Mouse (Mus musculus): ENCODE data around the gene Crb1.
"Not testable (repeated sequence)": the region's sequence is repeated elsewhere in the genome, so short reads cannot be mapped to it uniquely, and the experiment has no call there.

Gene Crb1

DNA sequence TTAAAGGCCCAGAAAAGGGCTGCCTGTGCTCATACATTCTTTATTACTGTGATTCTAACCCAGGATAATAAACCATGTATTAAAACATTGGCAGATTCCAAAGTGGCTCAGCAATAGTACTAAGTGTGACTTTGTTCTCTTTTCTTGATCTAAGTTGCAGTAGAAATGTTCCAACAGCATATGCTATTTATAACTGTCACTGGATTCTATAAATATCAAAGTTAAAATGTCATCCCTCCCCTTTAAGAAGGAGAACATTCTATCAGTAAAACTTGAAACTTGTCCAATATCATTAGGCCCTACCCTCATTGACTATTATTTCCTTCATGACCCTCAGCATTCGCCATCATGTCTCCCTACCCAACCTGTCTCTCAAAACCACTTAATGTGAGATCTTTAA, 48.1 kb downstream of the Crb1 start:
- no peak for DNase-seq

DNA sequence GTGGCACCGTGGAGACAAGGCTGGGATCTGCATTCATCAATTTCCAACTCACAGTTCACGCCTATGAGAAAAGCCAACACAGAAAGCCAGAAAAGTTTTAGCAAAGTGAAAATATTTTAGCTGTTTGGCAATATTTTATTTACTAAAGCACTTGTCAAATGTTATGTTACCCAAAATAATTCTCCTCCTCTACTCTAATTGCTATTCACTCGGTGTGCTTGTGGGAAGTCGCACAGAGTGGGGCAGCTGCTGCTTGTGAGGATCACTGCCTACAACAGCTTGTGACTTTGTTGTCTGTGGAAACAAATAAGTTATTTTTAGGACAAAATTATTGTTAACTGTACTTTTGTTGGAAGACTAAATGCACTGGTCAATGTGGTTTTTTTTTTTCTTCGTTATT, 48.6 kb downstream of the Crb1 start:
- no peak for DNase-seq

DNA sequence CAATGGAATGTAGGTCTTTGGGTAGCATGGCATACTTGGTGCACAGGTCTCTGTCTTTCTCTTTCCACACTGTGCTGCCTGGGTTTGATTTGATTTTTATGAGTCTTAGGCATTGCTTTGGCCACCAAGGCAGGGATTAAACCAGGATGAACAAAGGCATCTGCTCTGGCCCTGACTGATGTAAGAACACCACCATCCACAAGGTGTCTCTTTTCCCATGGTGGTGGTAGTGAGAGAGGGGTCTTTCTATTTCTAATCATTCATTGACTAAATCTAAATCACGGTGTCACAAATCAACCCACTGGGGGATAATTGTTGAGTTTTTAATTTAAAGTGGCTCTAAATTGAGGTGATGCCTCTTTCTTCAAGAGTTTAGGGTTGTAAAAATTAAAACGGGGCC, 51.5 kb downstream of the Crb1 start:
- no peak for DNase-seq

DNA sequence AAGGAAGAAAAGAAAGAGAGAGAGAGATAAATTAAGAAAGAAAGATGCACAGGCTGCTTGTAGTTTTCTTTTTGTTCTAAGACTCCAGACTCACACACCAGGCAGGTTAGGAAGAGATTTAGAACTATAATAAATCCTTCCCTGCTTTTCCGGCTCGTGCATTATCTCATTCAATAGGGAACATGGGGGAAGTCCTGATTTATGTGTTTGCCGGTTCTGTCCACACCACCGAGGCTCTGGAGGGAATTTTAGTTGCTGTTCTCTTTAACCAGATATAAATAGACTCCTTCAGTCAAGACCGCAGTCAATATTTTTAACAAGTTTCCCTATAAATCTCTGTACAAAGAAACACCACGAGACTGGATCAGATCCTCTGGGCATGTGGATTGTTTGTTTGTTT, 57.1 kb downstream of the Crb1 start:
- DNase-seq: peak; percentile 5 to 34

DNA sequence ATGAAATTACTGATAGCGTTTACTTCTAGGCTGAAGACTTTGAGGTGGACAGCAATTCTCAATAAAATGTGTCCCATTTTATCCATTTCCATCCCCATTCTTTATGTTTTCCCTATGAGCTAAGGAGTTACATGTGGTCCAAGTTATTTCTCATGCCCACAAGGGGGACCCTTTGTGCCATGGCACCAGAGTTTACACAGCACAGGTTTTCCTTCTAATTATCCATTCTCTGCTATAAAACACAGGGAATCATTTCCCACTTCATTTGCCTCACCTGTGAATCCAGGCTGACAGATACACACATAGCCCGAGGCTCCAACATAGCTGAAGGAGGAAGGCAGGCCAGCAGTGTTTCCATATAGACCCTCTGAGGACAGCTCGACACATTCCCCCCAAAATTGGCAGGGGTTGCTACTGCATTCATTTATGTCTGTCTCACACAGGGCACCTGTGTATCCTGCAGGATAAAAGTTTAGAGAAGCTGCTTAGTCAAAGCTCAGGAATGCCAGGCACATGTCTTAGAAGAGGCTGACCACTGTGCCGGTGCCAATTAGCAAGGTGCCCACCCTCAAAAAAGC, 62.5 kb downstream of the Crb1 start:
- DNase-seq: peak; percentile 4 to 13

DNA sequence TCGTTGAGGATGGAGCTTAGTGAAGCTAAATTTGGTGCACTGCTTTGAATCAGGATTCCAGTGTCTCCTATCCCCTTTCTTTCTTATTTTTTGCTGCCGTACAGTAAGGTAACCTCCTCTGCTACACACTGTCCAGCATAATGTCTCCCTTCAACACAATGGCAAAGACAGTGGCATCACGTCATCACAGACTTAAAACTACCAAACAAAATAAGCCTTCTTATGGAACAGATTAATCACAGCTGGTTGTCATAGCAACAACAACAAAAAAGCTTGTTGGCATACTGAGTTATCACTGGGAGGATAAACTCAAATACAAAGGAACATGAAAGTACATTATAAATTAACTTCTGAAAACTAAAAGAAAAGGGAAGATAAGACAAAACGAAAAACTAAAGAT, 68.0 kb downstream of the Crb1 start:
- DNase-seq: no peak

DNA sequence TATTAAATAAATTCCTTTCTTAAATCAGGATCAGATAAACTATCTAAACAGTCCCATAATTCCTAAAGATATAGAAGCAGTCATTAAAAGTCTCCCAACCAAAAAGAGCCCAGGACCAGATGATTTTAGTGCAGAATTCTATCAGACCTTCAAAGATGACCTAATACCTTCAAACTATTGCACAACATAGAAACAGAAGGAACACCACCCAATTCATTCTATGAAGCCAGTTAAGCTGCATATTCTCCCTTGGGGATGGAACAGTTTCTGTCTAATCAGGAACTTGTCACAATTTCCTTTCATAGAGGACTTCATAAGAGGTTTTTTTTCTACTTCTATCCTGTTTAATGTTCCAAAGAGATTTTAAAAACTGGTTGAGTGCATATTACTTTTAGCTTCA, 74.4 kb downstream of the Crb1 start:
- not testable (repeated sequence) for DNase-seq

DNA sequence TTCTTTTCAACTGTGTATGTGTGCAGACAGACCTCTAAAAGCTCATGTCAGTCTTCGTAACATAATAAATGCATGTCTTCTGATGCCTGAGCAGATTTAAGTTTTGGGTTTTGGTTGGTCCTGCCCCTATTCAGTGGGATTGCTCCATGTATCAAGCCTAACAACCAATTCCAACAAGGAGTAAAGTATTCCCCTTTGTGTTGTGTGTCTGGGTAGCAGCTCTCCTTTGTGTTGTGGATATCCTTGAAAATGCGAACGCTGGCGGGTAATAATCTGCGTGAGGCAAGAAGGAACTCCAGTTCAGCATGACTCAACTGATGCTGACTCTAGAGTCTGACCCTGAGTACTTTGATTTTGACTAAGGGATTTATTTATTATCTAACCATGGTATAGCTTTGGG, 75.1 kb downstream of the Crb1 start:
- DNase-seq: no peak

DNA sequence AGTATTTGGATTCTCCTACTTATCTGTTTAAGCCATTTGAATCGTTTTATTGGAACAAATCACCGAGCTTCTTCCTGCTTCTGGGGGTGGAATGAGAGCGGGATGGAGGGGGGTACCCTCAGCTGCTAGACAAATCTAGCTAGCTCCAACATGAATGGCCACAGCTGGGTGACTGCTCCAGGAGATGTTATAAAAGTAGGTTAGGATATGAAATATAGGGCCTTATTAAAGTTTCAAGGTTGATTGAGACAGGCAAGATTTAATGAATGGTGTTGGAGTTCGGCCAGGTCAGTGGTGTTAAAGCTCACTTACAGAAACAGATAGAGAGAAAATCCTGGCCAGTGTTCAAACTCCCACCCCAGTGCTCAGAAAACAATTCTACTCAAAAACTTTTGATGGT, 84.9 kb downstream of the Crb1 start:
- no peak for DNase-seq

DNA sequence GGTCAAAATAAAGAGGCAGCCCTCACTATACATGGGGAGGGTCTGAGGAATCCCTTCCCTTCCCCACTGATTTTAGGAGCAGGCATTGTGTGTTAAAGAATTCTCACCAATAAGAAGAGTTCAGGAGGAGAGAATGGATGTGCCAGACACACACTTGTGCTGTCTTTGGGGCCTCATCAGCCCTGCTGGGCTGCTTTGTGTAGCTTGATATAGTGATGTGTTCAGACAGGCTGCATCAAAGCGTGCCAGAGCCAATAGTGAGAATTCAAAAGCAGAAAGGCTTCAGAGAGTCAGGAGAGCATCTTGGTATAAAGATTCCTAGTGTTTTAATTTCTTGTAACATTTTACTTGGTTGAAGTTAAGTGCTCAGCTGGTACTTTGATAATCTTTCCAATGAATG, 85.3 kb downstream of the Crb1 start:
- DNase-seq: no peak

DNA sequence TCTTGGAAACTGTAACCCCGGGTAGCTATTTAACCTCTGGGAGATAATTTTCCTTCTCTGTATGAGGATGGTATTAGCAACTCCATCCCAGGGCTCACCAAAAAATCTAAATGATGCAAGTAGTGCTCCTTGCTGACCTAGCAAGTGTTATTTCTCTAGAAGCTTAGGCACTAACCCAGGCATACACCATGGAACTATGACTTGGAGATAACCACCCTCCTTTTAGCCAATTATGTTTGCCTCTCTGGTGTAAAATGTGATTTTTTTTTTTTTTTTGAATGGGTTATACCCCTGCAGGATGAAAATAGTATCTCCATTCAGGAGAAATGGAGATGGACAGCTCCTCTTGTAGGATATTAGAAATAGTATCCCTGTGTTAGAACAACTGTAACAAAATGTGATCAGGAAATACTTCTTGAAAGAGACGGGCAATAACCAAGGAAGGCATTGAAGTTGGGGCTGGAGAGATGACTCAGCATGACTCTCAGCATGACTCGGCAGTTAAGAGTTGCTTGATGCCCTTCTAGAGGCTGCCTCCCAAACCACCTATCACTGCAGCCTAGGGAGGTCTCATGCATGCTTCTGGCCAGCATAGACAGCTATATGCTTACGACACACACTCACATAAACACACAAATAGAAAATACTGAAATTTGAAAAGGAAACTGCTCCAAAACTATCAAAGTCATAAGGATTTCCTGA, 100.1 kb downstream of the Crb1 start:
- DNase-seq: no peak

DNA sequence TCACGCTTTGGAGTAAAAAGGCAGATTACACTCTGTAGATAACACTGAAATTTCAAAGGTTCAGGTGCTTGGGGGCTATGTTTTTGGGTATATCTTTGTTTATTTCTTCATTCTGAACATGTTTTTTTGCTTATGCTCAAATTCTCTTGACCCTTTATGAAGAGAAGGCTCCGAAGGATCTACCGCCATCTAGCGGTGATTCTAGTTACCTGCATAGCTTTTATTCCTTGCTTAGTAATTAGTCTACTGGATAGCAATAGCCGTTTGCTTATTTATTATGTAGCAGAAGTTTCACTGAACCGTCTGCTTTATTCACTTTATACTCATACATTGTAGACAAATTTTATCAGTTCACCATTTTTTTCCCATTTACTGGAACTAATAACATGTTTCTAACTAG, 109.1 kb downstream of the Crb1 start:
- peak; percentile 9 to 28 for DNase-seq

DNA sequence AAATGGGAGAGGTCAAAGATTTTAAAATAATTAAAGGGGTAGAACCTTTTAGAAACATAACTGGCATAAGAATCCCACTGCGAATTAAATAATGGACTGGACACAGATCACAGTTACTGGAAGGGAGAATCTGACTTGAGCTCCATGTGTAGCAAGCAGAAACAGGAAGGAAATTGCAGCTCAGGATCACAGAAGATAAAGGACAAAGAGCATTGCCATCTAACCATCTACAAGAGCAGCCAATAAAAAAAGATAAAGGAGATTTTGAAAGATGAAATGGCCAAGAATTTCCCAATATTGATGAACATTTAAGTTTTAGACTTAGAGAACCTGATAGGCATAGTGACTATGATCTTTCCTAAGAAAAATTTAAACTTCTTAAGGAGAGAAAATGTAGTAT, 112.7 kb downstream of the Crb1 start:
- no peak for DNase-seq

DNA sequence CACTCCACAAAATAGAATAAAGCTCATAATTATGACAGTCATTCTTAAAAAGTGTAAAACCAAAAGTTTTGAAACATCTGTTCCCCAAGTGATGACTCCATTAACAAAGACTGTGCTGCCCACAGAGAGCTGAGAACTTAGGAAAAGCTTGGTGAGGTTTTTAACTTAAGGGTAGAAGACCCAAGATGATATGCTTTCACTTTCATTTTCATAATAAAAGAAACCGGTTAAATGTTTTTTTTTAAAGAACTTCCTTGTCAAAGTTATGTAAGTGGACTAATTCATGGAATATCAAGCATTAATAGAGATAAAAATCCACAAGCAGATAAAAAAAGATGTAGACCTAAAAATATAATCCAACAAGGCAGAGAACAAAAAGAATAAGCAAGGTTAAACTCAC, 113.7 kb downstream of the Crb1 start:
- no peak for DNase-seq

DNA sequence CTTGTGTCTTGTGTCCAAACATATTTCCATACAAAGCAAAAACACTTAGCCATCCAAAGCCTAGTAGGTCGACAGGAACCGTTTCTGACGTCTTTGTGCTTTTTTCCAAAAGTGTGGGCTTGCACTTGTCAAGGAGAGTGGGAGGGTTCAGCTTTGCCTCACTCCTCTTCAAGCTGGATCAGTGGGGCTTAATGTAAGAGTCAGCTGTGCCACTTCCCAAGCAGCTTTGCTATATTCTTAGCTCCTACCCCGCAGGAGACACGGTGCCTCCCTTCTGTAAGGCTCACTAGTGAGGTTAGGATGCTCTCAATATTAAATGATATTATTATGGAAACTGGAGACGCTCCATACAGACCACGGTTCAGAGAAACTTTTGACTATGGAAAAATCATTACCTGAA, 121.3 kb downstream of the Crb1 start:
- no peak for DNase-seq

DNA sequence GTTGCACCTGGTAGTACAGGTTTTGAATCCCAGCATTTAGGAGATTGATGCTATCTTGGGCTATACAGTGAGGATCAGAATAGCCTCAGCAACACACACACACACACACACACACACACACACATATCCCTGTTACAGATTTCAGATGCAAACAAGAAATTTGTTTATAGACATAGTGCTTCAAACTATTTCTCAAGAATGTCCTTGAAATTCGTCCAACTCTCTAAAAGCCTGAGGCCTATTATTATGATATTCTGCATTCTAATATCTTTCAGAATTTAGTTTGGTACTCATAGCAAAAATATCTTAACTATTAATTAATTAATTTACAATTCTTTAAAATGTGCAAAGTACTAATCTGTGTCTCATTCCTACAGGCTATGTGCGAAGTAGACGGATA, 124.9 kb downstream of the Crb1 start:
- DNase-seq: no peak

DNA sequence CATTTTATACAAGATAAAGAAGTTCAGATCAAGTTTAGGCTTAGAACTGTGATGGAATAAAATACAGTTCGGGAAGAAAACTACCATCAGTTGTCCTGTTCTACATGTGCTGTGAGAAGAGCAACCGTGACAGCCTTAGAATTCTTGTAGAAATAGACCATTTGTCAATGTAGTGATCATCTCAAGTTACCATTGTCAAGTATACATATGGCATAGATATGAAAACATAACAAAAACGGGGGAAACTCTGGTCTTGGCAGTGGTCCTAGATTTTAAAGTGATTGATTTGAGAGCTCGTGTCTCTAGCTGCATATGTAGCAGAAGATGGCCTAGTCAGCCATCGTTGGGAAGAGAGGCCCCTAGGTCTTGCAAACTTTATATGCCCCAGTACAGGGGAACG, 127.7 kb downstream of the Crb1 start:
- DNase-seq: no peak

DNA sequence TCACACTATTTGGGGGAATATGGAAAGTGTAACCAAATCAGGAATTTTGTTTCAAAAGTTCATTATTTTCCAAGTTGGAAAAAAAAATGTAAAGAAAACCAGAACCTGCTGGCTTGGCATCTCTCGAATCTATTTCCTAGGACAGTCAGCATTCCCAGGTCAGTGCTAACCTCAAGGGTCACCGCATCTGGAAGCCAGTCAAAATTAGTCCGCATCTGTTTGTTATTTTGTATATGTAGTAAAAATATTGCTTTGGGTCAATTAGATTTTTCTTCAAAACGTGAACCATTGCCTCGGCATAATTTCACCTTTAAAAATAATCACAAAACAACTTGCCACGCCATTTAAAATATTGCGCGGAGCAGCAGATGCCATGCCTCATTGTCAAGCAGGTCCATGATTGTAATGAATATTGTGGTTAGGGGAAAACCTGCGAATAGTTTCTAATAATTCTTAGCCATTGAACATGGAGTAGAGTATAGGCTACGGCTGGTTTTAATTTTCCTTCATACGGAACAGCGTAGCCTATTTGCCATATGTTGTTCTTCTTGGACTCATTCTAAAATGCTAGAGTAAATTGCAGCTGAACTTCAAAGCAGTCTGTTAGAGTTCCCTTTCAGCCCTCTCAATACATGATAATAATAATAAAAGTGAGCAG, 130.0 kb downstream of the Crb1 start:
- no peak for DNase-seq

DNA sequence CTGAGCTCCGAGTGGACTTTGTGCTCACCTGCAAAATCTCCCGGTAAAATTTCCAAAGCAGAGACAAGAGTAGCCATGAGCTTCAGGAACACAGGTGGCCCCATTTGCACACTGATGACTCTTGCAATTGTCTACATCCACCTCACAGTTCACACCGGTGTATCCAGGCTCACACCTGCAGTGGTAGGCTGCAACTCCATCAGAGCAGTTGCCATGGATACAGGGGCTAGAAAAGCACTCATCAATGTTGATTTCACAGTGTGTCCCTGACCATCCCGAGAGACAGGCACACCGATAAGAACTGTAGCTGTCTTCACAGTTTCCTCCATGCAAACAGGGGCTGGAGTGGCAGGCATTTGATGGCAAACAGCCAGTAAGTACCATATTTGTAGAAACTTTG, 140.1 kb downstream of the Crb1 start:
- DNase-seq: no peak

DNA sequence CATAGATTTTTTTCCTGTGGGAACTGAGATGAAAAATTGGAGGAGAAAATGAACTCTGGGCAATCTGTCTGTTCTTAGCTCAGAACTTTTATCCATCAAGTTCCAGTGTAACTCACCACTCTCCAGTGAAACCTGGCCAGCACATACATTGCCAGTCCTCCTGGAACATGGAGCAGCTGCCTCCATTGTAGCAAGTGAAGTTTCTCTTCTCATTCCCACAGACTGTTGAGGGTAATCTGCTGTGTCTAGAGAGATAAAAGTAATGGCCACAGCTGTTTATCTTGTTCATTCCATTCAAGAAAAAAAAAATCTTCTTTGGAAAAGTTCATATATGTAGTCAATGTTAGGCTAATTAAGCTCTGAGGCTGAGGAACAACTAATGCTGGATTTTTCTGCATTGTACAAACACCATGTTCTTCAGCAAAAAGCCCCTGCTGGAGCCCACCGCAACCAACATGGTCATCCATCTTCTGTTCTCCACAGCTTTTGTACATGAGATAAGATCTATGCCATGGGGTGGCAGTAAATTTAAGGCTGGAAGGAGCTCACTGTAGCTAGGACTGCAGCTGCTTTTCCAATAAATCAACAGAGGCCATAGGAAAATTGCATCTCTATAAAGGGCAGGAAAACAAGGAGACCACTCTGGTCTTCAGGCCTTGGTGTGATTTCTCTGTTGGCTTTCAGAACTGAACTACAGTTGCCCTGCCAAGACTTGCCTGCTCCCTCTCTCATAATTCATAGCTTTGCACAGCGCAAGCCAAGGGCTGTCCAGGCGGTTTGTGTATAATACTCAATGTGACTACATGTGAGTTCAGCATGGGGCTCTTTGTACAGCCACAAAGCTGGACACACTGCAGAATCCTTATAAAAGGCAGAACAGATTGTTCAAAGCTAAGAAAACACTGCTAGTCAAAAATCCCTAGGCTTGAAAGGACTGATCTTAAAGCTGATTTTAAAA, 142.0 kb downstream of the Crb1 start:
- no peak for DNase-seq

DNA sequence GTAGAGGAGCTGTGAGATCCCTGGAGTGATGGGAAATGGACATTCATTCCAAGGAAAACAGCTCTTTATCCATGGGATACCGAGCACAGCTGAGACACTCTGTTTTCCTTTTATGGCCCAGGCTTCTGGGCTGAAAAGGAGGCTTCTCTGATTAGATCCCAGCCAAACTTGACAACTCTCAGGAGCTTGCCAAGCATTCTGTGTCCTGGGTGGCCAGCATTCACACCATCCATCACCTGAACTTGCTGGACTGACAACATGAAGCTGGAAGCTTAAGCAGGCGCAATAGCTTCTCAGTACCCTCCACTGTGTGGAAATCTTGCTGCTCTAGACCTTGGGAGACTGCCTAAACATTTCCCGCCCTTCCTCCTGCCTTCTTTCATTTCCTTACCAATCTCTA, 144.3 kb downstream of the Crb1 start:
- no peak for DNase-seq

DNA sequence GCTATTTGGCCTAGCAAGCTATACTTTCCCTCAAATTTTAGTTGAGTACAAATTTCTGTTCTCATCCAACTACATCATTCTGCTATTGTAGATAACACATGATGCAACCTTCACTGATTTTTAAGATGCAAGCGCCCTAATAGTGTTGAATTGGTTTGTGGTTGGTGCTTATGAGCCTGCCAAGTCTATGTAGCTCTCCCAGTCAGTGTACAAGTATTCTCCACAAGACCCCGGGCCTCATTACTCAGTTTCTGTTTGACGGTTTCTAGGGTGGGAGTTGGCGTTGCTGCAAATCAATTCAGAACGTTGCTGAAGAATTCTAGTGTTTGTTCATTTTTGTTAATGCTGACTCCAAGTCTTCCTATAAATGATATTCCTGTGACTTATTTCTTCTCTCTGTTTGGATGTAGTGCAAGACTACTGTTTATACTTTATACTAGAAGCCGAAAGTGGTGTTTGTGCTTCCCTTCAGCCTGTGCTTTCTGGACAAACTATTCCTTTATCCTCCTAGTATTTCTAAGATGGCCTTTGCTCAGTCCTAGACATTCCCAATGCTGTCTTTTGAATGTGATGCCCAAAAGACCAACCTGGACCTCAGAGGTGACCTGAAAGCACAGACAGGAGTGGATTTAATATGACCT, 152.5 kb downstream of the Crb1 start:
- DNase-seq: no peak

DNA sequence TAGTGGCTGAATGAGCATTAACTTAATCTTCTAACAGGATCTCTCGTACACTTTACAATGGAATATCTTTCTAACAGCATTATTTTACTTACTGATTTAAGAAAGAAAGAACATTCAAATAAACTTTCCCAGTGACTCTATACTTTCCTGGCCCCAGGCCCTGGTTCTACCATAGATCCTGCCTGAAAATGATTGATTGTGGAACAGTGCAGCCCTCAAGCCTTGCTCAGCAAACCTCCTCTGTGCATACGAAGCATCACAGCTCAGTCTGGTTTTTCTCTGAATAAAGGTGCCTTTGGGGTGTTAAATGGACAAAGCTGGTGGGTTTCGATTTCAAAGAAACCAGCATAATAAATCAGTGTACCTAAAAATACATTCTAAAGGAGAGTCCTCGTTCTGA, 153.1 kb downstream of the Crb1 start:
- no peak for DNase-seq

Data from kidney, adult 8-10 months (tissue).